Mouse (Mus musculus): ENCODE measurements around the gene Necab2. TPM values are rescaled to one million over a fixed set of nuclear protein-coding genes. Genes with fewer than 3 reads are reported as not detected.
A peak's percentile ranks its signal among the peaks of the same experiment; 100 is the strongest.

Gene Necab2
- polyA plus RNA-seq, 1 experiment: not detected

DNA sequence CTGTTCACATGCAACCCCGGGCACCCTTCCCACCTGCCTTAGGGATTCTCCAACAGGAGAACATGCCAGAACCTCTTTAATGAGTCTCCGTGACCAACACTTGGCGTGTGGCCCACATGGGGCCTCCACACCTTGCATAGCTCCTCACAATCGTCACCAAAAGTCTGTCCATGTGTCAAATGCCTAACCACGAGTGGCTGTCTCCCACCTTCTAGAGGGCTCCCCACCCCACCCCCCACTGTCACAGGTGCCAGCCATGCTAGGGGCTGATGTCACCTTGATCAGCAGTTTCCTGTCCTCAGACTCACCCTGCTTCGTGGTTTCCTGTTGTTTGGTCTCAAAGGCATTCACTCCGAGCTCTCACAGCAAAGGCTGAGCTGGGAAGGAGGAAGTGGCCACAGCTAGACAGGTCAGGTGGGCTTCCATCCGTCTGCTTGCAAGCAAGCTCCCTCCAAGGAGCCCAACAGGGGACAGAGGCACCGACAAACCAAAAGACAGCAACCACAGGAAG lies 22.8 kb upstream of the Necab2 start:
- H3K27ac ChIP-seq (replicated peaks; ENCODE audit: low read depth, low read length): peak overlapping the region; percentile 98

DNA sequence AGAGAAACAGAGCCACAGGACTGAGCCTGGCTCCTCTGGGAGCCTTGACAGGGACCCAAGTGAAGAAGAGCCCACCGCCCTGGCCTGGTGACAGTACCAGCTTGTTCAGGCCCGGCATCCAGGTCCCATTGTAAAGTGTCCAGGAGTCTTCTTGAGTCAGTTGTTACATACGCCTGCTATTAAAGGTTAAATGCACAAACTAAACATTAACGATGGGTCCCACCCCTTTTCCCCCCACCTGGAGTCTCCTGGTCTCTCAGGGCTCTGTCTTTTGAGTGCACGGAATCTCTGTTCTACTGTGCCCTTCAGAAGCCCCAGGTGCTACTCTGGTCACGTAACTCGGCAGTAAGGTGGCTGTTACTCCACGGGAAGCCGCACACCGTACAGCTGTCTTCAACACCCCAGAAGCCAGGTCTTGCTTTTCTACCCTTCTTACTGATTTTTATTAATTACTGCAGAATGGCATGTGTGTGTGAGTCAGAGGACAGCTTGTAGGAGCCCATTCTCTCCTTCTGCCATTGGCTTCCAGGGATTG lies 22.3 kb upstream of the Necab2 start:
- peak overlapping the region; percentile 98 for H3K27ac ChIP-seq (replicated peaks; ENCODE audit: low read depth, low read length)
- no peak overlapping the region for H3K4me3 ChIP-seq (ENCODE audit: insufficient read depth, low read depth, low read length)
- H3K4me1 ChIP-seq (ENCODE audit: control insufficient read depth, insufficient read depth, insufficient read length, low read length): peaks cover 69% of the 10 kb centered on the region

More for the DNA sequence above, 22.8 kb upstream of the Necab2 start:
- Histone ChIP-seq H3K4me1 (ENCODE audit: control insufficient read depth, insufficient read depth, insufficient read length, low read length) (peaks cover 64% of the 10 kb centered on the region), H3K4me3 (ENCODE audit: insufficient read depth, low read depth, low read length) (no peak overlapping the region)

DNA sequence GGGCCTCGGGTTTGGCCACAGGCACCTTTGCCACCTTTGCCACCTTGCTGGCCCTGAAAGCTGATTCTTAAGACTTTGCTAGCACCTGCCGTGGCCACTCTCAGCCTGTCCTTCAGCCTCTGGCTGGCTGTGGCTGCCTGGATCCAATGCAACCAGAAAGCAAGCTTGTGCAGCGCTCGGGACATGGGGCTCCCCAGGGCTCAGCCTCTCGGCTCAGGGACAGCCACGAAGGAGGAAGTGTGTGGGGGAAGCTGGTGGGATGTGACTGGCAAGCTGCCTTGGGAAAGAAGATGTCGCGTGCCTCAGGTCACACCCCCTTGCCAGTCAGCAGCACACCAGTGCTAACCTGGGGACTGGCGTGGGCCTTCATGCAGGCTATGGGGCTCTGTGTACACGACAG lies 21.8 kb upstream of the Necab2 start:
- Histone ChIP-seq H3K4me1 (ENCODE audit: control insufficient read depth, insufficient read depth, insufficient read length, low read length) (peaks cover 74% of the 10 kb centered on the region), H3K4me3 (ENCODE audit: insufficient read depth, low read depth, low read length) (no peak overlapping the region)

DNA sequence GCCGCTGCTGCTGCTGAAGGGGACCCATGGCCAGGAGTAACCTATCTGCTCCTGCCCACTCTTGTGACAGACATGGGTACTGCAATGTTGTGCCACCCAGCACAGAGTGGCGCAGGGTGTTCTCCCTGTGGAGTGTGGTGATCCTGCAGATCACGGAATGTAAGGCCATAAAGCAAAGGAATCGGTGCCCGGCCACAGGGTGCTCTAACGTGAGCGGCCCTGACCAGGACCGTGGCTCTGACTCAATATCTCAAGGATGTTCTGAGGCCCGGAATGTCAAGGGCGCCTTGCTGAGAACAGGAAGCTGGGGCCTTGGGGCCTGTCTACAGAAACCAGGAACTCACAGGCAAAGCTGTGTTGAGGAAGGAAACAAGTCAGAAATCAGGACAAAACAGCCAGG lies 21.0 kb upstream of the Necab2 start:
- peaks cover 72% of the 10 kb centered on the region for H3K4me1 ChIP-seq (ENCODE audit: control insufficient read depth, insufficient read depth, insufficient read length, low read length)
- peak overlapping the region; percentile 98 for H3K27ac ChIP-seq (replicated peaks; ENCODE audit: low read depth, low read length)

More for the DNA sequence above, 21.8 kb upstream of the Necab2 start:
- peak overlapping the region; percentile 98 for H3K27ac ChIP-seq (replicated peaks; ENCODE audit: low read depth, low read length)

DNA sequence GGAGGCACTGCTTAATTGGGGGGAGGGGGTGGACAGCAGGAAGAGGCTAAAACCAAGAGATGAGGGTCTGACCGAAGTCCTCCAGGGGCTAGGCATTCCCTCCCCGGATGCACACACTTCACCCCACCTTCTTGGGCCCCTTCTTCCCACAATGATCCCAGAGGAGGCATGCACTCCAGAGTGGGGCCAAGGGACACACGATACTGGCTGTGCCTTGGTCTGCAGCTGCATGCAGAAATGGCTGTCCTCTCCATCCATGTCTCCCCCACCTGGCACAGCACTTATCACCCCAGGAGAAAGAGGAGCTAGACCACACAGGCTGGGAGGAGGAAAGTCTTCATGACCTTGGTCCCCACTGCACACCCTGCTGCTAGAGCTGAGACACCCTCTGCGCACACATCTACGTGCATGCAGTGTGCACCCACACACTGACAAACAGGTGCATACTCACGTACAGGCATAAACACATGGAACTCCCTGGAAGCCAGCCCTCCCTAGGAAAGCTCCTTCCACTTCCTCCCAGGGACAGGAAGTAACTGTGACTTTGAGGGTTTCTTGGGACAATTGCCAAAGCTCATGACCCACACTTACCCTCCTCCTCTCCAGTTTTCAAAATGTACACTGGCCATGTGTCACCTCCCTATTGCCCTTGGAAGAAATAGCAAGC lies 20.3 kb upstream of the Necab2 start:
- Histone ChIP-seq H3K27ac (replicated peaks; ENCODE audit: low read depth, low read length) (peak overlapping the region; percentile 98), H3K4me3 (ENCODE audit: insufficient read depth, low read depth, low read length) (peak overlapping the region; percentile 11), H3K4me1 (ENCODE audit: control insufficient read depth, insufficient read depth, insufficient read length, low read length) (peaks cover 68% of the 10 kb centered on the region)

More for the DNA sequence above, 21.0 kb upstream of the Necab2 start:
- no peak overlapping the region; the same call in 1 of the 2 replicates for H3K4me3 ChIP-seq (ENCODE audit: insufficient read depth, low read depth, low read length)

DNA sequence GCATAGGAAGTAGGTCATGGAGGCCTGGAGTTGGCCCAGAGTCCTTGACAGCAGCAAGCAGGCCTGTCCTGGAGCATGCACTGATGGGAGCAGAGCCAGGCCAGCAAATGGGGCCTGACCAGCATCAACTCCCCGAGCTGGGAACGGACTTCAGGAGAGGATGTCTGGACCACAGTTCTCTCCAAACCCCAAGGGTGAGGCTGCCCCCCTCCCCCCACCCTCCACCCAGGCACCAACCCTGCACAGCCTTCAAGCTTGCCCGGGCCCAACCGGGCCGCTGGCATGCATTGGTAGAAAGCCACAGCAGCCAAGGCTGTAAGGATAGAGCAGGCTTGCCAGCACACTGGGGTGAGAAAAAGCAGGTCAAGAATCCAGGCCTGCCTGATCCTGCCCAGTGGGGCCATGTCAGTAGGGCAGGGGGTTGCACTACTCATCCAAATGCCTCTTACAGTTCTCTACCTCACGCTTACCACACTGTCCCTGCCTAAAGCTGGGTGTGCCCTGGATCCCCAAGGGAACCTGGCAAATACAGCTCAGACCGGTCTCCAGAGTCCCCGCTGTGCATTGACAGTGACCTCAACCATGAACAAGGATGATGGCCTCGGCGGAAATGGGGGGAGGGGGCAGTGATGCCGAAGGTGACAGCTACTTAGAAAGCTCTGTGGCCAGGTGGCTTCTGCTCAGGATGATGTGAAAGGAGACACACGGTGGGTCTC lies 18.7 kb upstream of the Necab2 start:
- Histone ChIP-seq H3K27ac (replicated peaks; ENCODE audit: low read depth, low read length) (no peak overlapping the region), H3K4me3 (ENCODE audit: insufficient read depth, low read depth, low read length) (no peak overlapping the region), H3K4me1 (ENCODE audit: control insufficient read depth, insufficient read depth, insufficient read length, low read length) (peaks cover 54% of the 10 kb centered on the region)

DNA sequence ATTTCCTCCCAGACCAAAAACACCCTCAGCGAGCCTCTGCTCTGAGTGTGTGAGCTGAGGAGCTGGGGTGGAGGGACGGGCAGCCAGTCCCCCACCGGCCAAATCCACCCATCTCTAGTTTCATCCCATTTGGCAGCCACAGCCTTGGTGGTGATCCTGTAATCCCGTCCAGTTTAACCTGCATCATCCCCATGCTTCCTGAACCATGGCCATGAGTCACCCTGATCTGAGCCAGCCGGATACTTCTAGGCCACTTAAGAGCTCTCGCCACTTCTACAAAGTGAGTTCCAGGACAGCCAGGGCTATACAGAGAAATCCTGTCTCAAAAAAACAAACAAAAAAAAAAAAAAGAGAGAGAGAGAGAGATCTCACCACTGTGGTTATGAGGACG lies 18.2 kb upstream of the Necab2 start:
- H3K4me3 ChIP-seq (ENCODE audit: insufficient read depth, low read depth, low read length): no peak overlapping the region
- H3K27ac ChIP-seq (replicated peaks; ENCODE audit: low read depth, low read length): no peak overlapping the region
- peaks cover 51% of the 10 kb centered on the region for H3K4me1 ChIP-seq (ENCODE audit: control insufficient read depth, insufficient read depth, insufficient read length, low read length)

DNA sequence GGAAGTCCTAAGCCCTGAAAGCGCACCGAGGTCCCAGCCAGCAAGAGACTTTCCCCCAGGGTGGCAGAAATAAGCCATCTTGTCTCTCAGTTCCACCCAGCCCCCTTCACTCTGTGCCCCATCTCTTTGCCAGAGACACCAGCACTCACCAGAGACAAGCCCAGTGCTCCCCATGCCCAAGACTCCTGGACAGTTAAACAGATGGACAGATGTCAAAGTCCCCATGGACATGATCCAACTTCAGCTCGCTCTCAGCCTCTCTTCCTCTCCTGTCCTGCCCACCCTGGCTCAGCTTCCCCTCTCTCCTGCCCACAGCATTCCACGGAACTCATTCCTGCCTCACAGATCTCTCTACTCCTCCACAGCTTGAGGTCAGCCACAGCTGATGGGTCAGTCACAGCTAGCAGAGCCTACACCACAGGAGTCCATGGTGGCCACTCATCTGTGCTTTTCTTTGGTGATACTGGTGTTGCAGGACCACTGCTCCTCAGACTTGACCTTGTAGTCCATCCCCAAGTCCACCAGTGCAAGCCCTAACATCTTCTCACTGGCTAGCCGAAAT lies 17.7 kb upstream of the Necab2 start:
- Histone ChIP-seq H3K4me1 (ENCODE audit: control insufficient read depth, insufficient read depth, insufficient read length, low read length) (peaks cover 48% of the 10 kb centered on the region), H3K4me3 (ENCODE audit: insufficient read depth, low read depth, low read length) (no peak overlapping the region), H3K27ac (replicated peaks; ENCODE audit: low read depth, low read length) (no peak overlapping the region)

DNA sequence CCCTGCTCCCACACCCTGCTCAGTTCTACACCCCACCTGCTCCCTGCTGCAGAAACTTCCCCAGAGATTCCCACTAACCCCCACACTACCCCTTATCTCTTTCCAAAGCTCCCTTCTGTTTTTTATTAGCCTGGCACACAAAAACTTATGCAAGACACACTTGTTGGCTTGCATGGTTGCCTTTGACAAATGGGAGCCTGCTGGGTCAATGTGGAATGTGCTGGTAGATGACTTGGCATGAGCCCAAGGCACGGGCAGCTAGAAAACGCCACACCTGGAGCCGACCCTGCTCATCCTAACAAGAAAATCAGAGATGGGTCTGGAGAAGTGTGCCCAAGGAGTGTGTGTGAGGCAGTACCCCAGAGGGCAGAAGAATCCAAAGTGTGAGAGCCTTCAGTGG lies 17.0 kb upstream of the Necab2 start:
- H3K4me3 ChIP-seq (ENCODE audit: insufficient read depth, low read depth, low read length): no peak overlapping the region
- peaks cover 42% of the 10 kb centered on the region for H3K4me1 ChIP-seq (ENCODE audit: control insufficient read depth, insufficient read depth, insufficient read length, low read length)
- no peak overlapping the region for H3K27ac ChIP-seq (replicated peaks; ENCODE audit: low read depth, low read length)

DNA sequence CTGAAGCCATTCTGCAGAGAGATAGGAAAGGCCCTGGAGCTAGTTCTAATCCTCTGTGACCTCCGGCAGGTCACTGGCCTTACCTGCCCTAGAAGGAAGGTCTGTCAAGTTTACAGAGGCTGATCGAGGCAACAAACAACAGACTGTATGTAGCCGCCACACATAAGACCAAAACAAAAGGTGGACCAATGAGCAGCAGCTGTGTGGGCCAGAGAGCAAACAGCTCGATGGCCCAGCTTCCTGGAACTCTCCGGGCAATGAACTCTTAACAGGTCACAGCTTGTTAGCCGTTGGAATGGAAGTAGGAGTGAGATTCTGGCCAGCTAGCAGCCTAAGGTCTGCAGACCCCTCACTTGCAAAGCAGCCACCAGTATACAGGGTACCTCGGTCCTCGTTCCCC lies 16.3 kb upstream of the Necab2 start:
- H3K4me1 ChIP-seq (ENCODE audit: control insufficient read depth, insufficient read depth, insufficient read length, low read length): peaks cover 39% of the 10 kb centered on the region
- no peak overlapping the region for H3K27ac ChIP-seq (replicated peaks; ENCODE audit: low read depth, low read length)
- H3K4me3 ChIP-seq (ENCODE audit: insufficient read depth, low read depth, low read length): no peak overlapping the region

DNA sequence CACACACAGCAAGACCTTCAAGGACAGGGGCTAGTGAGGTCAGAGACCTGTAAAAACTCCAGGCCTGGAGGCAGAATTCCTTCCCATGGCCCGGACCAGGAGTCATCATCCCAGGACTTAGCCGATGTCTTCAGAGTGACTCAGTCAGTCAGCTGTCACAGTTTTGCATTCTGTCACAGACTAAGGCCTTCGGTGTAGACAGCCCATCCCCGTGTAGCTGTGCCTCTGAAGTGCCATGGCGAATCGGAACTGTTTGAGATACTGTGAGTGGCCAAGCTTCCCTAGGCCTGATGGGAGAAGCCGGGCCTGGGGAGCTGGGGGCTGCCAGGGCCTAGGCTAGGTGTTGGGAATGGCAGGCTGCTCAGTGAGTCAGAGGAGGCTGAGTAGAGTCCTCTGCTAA lies 15.8 kb upstream of the Necab2 start:
- H3K4me3 ChIP-seq (ENCODE audit: insufficient read depth, low read depth, low read length): no peak overlapping the region
- H3K27ac ChIP-seq (replicated peaks; ENCODE audit: low read depth, low read length): no peak overlapping the region
- peaks cover 40% of the 10 kb centered on the region for H3K4me1 ChIP-seq (ENCODE audit: control insufficient read depth, insufficient read depth, insufficient read length, low read length)

DNA sequence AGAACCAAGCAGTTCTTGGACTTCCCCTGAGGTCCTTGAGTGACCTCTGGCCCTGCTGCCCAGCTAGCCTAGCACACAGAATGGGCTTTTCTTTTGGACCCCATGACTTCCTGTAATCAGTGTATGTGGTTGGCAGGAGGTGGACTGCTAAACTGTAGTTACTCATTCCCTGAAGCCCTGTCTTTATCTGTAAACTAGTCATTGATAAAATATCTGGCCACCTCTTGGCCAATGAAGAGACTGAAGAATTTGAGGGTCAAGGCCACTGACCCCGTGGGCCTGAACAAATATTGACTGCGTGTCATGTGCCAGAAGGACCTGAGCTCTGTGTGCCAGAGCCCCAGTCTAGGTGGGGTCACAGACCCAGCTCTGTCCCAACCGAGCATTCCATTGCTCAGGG lies 14.1 kb upstream of the Necab2 start:
- H3K4me3 ChIP-seq (ENCODE audit: insufficient read depth, low read depth, low read length): no peak overlapping the region
- no peak overlapping the region for H3K27ac ChIP-seq (replicated peaks; ENCODE audit: low read depth, low read length)
- peaks cover 39% of the 10 kb centered on the region for H3K4me1 ChIP-seq (ENCODE audit: control insufficient read depth, insufficient read depth, insufficient read length, low read length)

DNA sequence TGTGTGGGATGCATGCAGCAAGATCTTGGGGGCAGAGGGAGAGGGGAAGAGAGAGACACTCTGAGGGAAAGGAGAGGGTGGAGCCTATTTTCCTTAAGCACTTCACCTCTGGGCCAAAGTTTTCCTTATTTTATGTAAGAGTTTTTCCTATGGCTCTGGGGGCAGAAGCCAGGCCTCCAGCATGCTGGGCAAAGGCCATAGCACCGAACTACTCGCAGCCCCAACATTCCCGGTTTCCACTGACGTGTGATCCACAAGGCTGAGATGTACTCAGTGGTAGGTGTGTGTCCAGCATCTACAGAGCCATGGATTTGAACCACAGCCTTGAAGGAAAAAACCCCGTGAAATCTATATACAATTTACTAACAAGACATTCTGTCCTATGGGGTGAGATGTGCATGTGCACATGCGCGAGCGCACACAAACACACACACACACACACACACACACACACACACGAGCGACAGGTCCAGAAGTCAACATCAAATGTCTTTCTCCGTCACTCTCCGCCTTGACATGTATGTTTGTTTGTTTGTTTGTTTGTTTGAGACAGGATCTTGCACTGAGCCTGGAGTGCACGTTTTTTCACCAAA lies 12.8 kb upstream of the Necab2 start, which contains the start of gene Osgin1:
Gene Osgin1, plus strand, starts transcription at position 543 of the 593 bp plus-strand sequence.
- no peak within 1 kb of the TSS for H3K4me3 ChIP-seq (ENCODE audit: insufficient read depth, low read depth, low read length)
- H3K27ac ChIP-seq (replicated peaks; ENCODE audit: low read depth, low read length): no peak within 1 kb of the TSS
- H3K4me1 ChIP-seq (ENCODE audit: control insufficient read depth, insufficient read depth, insufficient read length, low read length): peaks cover 37% of the 10 kb centered on the region

DNA sequence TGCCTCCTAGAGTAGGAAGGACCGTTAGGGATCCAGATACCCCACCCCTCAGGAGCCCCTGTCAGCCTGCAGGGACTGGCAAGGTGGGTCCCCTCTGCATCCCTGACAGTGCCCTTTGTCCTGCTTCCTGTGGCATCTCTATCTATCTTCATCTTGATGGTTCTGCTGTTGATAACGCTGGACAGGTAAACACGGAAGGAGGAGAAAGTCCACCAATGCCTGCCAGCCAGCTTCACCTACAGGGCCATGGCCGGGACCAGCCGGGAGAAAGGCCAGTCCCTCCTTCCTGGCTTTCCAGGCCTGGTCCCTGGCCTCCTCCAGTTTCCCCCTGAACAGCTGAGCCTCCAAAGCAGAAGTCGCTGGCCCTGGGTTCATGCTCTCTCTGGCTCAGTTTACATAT lies 11.9 kb upstream of the Necab2 start:
- peaks cover 31% of the 10 kb centered on the region for H3K4me1 ChIP-seq (ENCODE audit: control insufficient read depth, insufficient read depth, insufficient read length, low read length)
- no peak overlapping the region for H3K27ac ChIP-seq (replicated peaks; ENCODE audit: low read depth, low read length)
- no peak overlapping the region for H3K4me3 ChIP-seq (ENCODE audit: insufficient read depth, low read depth, low read length)

DNA sequence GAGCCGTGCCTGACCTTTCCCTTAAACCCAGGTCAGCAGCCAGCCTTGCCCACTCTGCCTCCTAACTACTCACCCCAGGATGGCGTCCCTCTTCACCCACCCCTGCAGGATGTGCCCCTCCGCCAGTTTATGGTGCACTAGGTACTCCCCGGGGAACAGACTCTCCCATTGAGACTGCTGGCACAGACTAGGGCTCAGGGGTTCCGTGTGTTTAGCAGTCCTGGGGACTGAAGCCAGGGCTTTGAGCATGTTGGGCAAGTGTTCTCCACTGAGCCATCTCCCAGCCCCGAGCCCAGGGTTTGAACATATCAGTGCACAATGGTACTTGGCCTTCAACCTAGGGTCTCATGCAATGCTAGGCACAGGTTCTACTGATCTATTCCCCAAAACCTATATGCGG lies 11.0 kb upstream of the Necab2 start:
- Histone ChIP-seq H3K27ac (replicated peaks; ENCODE audit: low read depth, low read length) (no peak overlapping the region), H3K4me3 (ENCODE audit: insufficient read depth, low read depth, low read length) (no peak overlapping the region), H3K4me1 (ENCODE audit: control insufficient read depth, insufficient read depth, insufficient read length, low read length) (peaks cover 32% of the 10 kb centered on the region)
